Mouse (Mus musculus): ENCODE measurements around the gene Oxa1l. TPM values are rescaled to one million over a fixed set of nuclear protein-coding genes. Genes with fewer than 3 reads are reported as not detected.

Gene Oxa1l
- polyA plus RNA-seq (2012; ENCODE audit: low replicate concordance): 143 and 225 TPM in 2 replicates

GRCm38 (mm10) chr14:54360577-54361340 lies at the start of gene Oxa1l:
TSS of gene Oxa1l (plus strand) at chr14:54360834.

GRCm38 (mm10) chr14:54417623-54418081 lies 57.0 kb downstream of the Oxa1l start, which contains the start of gene Slc7a7:
TSS of gene Slc7a7 (minus strand) at chr14:54417780.

Other genes with a start within 250 kb of the Oxa1l start
- gene Dad1, start 106.7 kb upstream of the Oxa1l start, polyA plus RNA-seq (2012; ENCODE audit: low replicate concordance): 37.1 and 63.9 TPM in 2 replicates
- gene Abhd4, start 106.6 kb upstream of the Oxa1l start, polyA plus RNA-seq (2012; ENCODE audit: low replicate concordance): 3.1 and 24.7 TPM in 2 replicates
- gene Olfr49, start 75.9 kb upstream of the Oxa1l start, polyA plus RNA-seq (2012; ENCODE audit: low replicate concordance): not detected in 2 replicates
- gene Slc7a7, start 56.9 kb downstream of the Oxa1l start, polyA plus RNA-seq (2012; ENCODE audit: low replicate concordance): 8.1 and 14.1 TPM in 2 replicates
- gene Mrpl52, start 66.1 kb downstream of the Oxa1l start, polyA plus RNA-seq (2012; ENCODE audit: low replicate concordance): 1,477 and 3,957 TPM in 2 replicates
- 220 and 342 TPM in 2 replicates for gene Mmp14, start 70.8 kb downstream of the Oxa1l start, polyA plus RNA-seq (2012; ENCODE audit: low replicate concordance)
- 496 and 711 TPM in 2 replicates for gene Lrp10, start 103.3 kb downstream of the Oxa1l start, polyA plus RNA-seq (2012; ENCODE audit: low replicate concordance)
- 1.6 and 2.7 TPM in 2 replicates for gene Rem2, start 115.3 kb downstream of the Oxa1l start, polyA plus RNA-seq (2012; ENCODE audit: low replicate concordance)
- 96.6 and 164 TPM in 2 replicates for gene Prmt5, start 156.7 kb downstream of the Oxa1l start, polyA plus RNA-seq (2012; ENCODE audit: low replicate concordance)
- 15.6 and 36.3 TPM in 2 replicates for gene Haus4, start 193.8 kb downstream of the Oxa1l start, polyA plus RNA-seq (2012; ENCODE audit: low replicate concordance)
- 0.08 and 0.12 TPM in 2 replicates for gene Ajuba, start 216.7 kb downstream of the Oxa1l start, polyA plus RNA-seq (2012; ENCODE audit: low replicate concordance)
- gene 4931414P19Rik, start 245.2 kb downstream of the Oxa1l start, polyA plus RNA-seq (2012; ENCODE audit: low replicate concordance): 2.6 and 13.9 TPM in 2 replicates